Mouse (Mus musculus): ENCODE data around the gene Fbln2.

The Fbln2 gene

DNA sequence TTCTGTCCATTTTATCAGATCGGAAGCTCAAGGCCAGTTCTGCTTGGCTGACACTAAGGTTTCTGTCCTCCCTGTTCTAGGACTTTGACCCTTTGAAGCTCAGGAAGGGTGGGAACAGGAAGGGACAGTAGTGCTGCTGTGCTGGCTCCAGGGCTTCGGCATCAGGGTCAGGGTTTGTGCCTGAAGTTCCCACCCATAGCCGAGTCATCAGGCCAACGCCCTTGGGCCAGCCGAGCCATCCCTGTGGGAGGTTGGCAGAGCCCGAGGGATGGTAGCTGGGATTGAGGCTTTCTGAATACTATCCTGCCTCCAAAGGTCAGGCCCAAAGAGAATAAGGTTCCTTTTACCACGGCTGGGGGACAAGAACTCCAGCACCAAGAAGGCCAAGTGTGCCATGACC, 70.8 kb downstream of the Fbln2 start:
- no peak for DNase-seq

DNA sequence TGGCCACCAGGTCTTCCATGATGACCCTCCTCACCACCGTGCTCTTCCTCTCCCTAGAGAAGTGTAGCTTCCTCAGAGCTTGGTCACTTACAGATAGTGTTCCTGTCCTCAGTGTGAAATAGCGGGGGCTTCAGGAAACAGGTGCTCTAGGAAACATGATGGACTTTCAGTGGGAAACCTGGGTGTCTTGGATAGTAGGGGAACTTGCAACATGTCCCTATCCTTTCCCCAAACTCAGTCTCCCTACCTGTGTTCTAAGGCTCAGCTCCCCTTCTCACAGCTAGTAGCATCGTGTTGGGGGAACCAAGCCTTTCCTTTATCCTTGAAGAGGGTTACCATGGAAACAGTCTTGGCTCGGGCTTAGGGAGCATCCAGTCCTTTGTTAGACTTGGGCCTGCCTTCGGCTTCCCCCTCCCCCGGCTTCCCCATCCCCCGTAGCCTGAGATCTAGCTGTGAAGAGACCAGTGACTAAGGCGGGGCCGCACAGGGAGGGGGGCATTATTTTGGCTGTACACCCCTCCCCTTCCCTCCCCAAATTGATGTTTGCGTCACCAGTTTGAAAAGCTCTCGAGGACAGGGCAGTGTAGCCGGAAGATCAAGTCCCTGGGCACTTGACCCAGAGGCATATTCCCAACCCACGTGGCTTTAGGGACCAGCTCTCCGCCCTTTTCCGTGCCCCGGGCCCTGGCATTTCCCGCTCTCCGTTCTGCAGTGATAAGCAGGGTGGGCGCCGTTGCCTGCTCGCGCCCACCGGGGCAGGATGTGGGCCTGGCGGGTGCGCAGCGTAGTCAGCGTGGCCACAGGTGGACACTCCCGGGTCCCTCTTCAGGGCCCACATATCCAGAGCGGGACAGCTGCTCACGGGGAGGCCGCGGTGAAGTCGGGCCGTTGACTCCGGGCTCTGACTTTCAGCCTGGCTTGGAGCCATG, 72.5 kb downstream of the Fbln2 start:
- no peak for DNase-seq

DNA sequence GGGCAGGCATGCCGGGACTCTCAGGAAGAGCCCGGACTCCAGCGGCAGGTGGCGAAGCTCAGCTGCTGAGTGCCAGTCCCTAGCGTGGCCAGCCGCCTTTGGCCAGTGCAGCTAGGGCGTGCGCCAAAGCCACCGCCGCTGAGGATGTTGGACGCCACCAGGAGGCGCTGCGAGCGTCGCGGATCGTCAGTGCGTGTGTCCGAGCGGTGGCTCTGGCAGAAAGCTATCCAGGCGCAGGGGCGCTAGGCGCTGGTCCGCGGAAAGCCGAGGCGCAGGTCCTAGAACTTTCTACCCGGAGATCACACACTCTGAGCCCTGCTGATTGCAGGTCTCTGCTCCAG, 73.2 kb downstream of the Fbln2 start:
- DNase-seq = peak; percentile 22 to 39

DNA sequence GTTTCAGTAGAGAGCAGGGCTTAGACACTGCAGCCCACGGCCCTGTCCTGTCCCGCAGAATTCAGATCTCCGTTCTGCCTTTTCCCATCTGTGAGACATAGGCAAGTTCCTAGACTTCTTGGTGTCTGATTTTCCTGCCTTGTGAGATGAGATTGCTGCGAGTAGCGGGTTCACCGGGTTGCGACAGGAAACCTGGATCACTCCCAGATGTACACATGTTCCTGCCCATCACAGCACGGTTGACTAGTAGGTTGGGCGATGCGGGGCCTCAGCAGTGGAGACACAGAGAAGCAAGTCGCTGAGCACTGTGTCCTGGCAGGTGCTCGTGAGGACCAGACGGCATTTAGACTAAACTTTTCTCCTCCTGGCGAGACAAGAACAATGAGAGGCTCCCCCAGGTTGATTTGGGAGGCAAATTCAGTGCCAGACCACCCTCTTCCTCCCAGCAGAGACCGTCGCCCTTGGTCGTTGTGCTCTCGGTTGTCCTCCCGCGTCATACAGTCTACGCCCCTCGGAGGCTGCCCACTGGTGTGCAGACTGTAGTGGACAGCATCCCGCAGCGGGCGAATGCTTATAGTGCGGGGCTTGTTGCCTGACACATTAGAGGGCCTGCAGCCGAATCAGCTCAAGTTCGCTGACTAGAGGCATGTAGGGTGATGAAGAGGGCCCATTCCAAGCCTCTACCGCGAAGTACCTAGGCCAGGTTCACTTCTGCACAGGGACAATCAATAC, 73.7 kb downstream of the Fbln2 start:
- DNase-seq = peak in 1 of 2 experiments; percentile 6

DNA sequence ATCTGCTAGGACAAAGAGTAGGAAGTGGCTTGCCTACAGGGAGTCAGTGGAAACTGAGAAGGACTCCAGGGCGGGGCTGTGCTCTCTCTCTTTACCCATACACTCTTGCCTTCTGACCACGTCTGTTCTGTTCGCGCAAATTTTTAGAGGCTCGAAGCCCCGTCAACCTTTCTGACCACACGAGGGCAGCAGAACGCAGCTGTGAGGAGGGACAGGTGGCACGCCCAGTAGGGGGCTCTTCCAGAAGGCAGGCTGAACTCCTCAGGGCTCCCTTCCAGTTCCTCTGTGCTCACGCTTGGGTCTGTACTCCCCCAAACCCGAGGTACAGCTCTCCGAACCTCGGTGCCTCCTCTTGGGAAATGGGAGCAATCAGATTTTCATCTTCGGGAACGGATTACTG, 74.4 kb downstream of the Fbln2 start:
- DNase-seq = peak; percentile 61 to 65

DNA sequence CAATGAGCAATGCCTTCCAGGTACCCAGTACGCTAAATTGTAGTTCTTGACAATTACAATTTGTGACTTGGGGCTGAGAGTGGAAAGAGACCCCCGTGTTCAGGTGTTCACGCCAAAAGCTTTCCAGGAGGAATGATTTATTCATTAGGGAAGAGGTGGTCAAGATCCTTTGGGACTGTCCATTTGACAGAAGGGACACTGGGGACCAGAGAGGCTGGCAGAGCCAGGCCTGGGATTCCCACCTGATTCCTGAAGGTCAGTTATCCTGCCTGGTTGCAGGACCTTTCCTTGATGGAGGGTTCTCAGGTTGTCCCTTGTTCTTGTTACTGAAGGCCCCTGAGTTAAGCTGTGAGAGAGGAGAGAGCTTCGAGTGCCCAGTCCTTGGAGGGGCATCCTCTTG, 74.9 kb downstream of the Fbln2 start:
- no peak for DNase-seq

DNA sequence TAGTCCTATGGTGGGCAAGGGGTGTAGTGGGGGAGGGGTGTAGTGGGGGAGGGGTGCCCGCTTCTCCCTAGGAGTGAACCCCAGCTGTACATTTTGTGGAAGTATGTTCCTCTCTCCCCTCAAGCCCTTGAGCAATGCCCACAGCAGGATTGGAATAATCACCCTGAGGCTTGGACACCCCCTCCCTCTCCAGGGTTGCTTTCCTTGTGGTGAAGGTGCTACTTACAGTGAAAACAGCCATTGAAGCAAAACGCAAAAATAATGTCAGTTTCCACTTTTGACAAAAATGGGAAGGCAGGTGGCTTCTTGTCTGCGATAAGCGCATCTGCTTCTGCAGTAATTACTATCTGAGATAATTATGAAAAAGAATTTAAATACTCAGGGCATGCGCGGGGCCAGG, 75.4 kb downstream of the Fbln2 start:
- no peak for DNase-seq

DNA sequence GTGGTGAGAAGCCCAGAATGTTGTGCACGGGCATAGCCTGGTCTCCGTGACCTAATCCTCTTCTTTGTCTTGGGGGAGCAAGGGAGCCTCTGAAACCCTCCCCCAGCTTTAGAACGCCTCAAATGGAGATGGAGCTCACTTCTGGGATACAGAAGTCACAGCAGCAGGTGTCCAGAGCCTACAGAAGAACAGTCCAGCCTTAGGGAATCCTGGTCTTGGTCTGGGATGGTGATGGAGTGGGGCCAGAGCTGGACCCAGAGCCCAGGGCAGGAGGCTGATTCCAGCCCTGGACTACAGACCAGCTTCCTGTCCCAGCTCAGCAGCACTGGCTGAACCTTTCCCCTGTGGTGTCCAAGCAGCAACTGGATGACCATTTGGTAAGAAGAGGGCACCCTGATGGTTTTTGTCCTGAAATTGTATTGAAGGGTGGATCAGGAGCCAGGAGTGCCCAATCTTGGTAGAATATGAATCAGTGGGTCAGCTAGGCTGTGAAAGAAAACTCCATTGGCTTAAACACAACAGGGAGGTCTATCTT, 76.1 kb downstream of the Fbln2 start:
- DNase-seq = no peak

DNA sequence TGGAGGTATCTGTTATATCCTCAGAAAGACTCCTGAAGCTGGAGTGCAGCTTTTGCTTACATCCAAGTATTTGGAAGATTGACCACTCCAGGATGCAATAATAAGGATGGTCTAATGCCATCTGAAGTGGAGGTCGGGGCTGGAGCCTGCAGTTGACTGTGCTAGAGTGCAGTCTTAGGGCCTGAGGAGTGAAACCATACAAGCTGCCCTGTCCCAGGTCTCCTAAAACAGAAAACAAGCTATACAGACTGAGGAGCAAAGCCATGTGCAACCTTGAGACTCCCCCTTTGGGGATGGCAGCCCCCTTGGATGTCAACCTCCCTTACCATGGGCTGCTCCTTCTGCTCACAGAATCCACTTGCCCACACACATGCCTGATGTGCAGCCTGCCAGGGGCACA, 76.7 kb downstream of the Fbln2 start:
- no peak for DNase-seq

DNA sequence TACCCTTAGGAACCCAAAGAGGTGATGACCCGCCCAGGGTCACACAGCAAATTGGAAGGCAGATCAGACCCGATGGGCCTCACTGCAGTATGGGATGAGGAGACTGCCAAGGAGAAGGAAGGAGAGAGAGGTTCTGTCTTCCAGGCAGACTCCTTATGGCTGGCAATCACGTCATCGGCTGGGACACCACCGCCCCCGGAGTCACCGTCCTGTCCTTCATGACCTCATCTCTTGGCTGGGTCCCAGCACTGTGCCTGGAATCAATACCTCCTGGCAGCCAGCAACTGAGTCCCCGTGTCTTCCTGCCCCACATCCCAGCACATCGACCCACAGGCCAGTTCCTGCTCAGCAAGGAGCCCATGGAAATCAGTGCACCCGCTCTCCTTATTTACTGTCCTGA, 78.7 kb downstream of the Fbln2 start:
- DNase-seq = no peak

DNA sequence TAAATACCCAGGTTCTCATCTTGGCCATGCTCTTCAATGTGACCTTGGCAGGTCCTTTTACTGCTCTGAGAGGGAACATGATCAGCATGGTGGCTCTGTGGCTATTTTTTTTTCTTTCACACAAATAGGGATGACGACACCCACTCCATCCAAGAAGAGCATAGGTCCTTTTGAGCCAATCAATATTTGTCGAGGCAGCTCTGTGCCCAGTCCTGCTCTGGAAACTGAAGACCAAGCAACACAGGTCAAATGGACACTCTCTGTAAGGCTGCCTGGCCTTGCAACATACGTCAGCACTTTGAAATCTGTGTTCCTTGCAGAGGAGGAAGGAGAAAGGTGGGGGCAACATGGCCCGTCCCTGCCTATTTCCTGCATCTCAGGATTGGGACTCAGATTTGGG, 83.2 kb downstream of the Fbln2 start:
- DNase-seq = no peak

DNA sequence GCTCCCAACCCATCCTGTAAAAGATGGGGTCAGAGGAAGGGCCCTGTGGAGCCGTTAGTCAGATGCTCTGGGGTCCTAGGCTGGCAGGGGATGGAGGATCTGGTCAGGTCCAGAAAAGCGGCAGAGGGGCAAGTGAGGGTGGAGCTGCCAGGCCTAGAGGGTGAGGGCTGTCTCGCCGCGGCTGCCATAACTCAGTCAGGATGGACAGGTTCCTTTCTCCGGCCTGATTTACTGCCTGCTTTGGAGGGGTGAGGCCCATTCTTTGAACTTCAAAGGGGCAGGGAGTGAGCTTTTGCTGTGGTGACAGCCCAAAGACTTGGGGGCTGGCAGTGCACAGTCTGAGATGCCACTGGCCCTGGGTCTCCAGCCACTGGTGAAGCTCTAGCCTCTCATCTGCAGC, 86.6 kb downstream of the Fbln2 start:
- DNase-seq = no peak

DNA sequence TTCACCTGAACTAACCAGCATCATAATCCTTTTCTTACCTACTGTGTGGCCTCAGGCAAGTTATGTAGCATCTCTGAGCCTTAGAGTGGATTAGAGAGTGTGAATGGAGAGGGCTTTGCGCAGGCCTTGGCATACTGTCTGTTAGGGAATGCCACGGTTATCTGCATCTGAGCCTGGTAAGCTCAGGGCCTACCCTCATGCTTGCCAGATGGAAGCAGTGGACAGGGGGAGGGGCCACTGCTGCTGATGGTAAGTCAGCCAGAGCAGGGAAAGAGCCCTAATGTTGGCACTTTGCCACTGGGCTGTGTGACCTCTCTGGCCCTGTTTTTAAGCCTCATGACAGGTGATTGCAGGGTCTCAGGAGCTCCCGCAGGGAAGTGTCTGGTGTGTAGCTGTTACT, 87.8 kb downstream of the Fbln2 start:
- DNase-seq = no peak

DNA sequence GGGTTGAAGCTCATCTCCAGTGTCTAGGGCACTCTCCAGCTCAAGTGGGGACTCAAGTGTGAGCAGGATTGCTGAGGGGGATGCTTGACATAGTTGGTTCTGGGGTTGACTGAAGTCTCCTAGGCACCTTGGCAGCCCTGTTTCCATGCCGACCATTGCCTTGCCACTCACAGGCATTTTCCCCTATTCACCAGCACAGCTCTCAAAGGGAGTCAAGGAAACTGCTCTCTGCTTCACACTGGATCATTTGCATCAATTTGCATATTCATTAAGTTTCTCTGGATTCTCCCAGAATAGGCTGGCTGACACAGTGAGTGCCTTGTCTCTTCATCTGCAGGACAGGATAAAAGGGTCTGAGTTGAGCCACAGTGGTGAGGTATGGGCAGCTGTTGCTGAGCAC, 89.6 kb downstream of the Fbln2 start:
- DNase-seq = no peak

DNA sequence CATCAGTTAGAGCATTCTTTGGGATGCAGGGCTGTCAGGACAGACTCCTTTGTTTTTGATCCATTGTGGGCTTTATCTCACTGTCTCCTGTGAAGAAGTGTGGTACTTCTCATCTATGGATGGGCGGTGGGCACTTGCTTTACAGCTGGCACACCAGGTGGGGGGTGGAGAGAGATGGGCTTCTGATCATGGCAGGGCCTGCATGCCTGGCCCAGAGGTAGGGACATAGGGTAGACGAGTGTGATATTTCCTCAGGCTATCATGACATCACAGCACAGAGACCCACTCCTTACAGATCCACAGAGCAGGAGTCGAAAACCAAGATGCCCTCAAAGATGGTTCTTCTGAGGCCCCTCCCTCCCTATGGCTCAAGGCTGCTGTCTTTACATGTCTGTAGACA, 90.1 kb downstream of the Fbln2 start:
- no peak for DNase-seq

DNA sequence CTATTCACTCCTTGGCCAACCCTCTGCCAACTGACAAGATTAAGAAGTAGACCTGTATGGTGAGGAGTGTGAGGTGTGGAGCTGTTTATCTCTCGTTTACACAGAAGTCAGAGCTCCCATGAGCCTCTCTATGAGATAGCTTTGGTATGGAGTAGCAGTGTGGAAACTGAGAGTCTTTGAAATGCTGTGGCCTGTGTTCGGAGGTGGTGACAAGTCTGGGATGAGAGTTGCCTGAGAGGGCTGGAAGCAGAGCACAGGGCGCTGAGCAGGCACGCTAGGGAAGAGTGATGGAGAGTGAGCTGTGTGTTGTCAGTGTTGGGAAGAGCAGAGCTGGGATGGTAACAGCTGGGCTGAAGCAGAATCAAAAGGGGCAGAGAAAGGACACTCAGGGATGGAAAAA, 91.9 kb downstream of the Fbln2 start:
- no peak for DNase-seq

DNA sequence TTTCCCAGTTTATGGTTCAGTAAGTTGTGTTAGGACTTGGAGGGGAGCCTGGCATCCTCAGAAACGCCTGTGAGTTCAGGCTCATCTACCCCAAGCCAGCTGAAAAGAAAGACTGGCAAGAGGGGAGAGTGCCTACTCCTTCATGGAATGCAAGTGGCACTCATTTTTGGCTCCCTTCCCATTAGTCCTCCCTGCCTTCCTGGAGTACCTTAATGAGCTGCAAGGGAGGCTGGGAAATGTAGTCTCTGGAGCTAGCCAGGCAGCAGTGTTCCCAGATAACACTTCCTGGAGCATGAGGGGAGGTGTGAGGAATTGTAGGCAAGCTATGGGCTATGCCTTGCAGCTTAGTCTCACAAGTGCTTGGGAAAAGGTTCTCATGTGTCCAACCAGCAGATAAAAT, 95.7 kb downstream of the Fbln2 start:
- no peak for DNase-seq

DNA sequence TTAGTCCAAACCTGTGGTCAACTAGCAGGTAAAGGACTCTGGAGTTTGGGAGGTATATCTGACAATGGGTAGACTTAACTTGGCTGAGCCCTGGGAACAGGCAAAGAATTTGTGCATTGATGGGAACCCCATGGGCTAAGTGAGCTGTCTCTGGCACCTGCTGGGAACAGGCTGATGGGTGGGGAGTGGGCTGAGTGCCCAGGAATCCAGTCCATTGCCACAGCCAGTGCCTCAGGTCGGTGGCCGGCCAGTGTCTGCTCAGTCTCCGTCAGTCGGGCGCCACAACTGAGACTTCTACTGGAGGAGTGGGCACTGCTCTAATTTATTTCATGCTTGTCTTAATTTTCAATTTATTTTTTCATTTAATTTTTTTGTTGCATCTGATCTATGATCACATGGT, 98.9 kb downstream of the Fbln2 start:
- no peak for DNase-seq

DNA sequence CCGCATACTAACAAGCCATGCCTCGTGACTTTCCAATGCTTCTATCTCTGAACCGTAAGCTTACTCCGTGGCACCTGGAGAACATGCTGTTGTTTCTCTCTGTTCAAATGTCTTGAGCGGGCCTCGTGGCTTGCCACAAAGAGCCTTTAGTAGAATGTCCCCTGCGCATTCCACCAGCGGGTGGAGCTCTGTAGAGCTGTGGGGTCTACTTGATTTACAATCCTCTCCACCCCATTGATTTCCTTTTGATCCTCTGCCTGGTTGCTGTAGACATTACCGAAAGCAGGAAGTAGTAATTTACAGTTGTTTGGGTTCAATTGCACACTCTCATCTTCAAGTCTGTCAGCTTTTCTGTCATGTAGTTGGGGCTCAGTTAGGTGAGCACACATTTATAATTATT, 100.2 kb downstream of the Fbln2 start:
- DNase-seq = no peak

Data from B cell, adult 2 months (primary cell).